Mouse (Mus musculus) c-Kit-negative CD71-positive TER-119-positive erythroid progenitor cells, embryonic 14.5 days (primary cell): ENCODE data around the gene Sema4d.

Source experiments
- DNase-seq: peaks from one replicate; pipeline ENCODE4 v3.0.0-alpha.2; 2013; ENCODE audit warnings: low read depth, low spot score

Sema4d gene

GRCm38 (mm10) chr13:51643924-51644828, 149.4 kb downstream of the Sema4d start:
- DNase-seq: no peak

GRCm38 (mm10) chr13:51642171-51642778, 151.3 kb downstream of the Sema4d start:
- DNase-seq: no peak

GRCm38 (mm10) chr13:51641424-51641823, 152.1 kb downstream of the Sema4d start:
- no peak for DNase-seq

- no peak for DNase-seq
Observed at GRCm38 (mm10) chr13:51638958-51639357, 154.6 kb downstream of the Sema4d start.
